Mouse (Mus musculus) midbrain, embryonic 15.5 days (tissue): ENCODE results near the gene Ulk4. TPM values are rescaled to one million over a fixed set of nuclear protein-coding genes. Genes with fewer than 3 reads are reported as not detected.

Source experiments
- ATAC-seq: fragments of 200-750 bp; cut with Nextera tagmentation; replicated peaks from 2 replicates; pipeline ENCODE4 v1.8.0; 2017; ENCODE audit warnings: moderate TSS enrichment
- H3K27ac ChIP-seq: fragments of 300-500 bp; sonication (generic); 2 replicates; pipeline ENCODE4 v1.5.1; 2015; ENCODE audit warnings: mild to moderate bottlenecking, inconsistent platforms
- H3K27me3 ChIP-seq: fragments of 300-500 bp; sonication (generic); replicated peaks from 2 replicates; pipeline ENCODE4 v1.6.1; 2015; ENCODE audit warnings: inconsistent platforms
- H3K36me3 ChIP-seq: fragments of 300-500 bp; sonication (generic); replicated peaks from 2 replicates; pipeline ENCODE4 v1.6.1; 2015; ENCODE audit warnings: inconsistent platforms
- H3K4me1 ChIP-seq: fragments of 300-500 bp; sonication (generic); 2 replicates; pipeline ENCODE4 v1.6.1; 2015; ENCODE audit warnings: inconsistent platforms
- H3K4me2 ChIP-seq: fragments of 300-500 bp; sonication (generic); 2 replicates; pipeline ENCODE4 v1.6.1; 2015; ENCODE audit warnings: inconsistent platforms, mild to moderate bottlenecking, moderate library complexity
- H3K4me3 ChIP-seq: fragments of 300-500 bp; sonication (generic); 2 replicates; pipeline ENCODE4 v1.5.1; 2015; ENCODE audit warnings: mild to moderate bottlenecking, inconsistent platforms
- H3K9ac ChIP-seq: fragments of 300-500 bp; sonication (generic); 2 replicates; pipeline ENCODE4 v1.6.1; 2015; ENCODE audit warnings: mild to moderate bottlenecking, inconsistent platforms
- H3K9me3 ChIP-seq: fragments of 300-500 bp; sonication (generic); 2 replicates; pipeline ENCODE4 v1.6.1; 2016; ENCODE audit warnings: inconsistent platforms
- WGBS: fragments of 180-500 bp; shearing (Covaris S2); methylation state at CpG from one replicate; pipeline ENCODE4 v1.1.7; 2015; ENCODE audit warnings: mixed read lengths; 5-methylcytosine and 5-hydroxymethylcytosine counted together
- polyA plus RNA-seq: library from polyadenylated mRNA; unstranded; fragments of >200 nt; fragmentation: Nextera tagmentation; extraction: Ambion mirVana; gene quantifications from 2 replicates; pipeline ENCODE4 v1.2.1, GENCODE M21; 2015

Ulk4 gene
- polyA plus RNA-seq, result 84.7 and 92.9 TPM in 2 replicates

- WGBS, result under 1% methylated on average over 59 of the region's 59 CpGs
- Histone ChIP-seq H3K4me1 (peaks cover 15% of the 10 kb centered on the region), H3K4me3 (peak within 1 kb of the TSS; percentile 62)
Measured at GRCm38 (mm10) chr9:121277118-121278060, at the start of gene Ulk4. TSS of gene Ulk4 (minus strand) at chr9:121277197.

GRCm38 (mm10) chr9:121322034-121322433 lies 45.0 kb upstream of the Ulk4 start:
- H3K36me3 ChIP-seq, result no peaks in the 10 kb centered on the region
- H3K9ac ChIP-seq, result no peak overlapping the region
- no peak overlapping the region for H3K27ac ChIP-seq
- WGBS, result 97% methylated on average over 14 of the region's 14 CpGs
- no peak overlapping the region for H3K4me3 ChIP-seq
- H3K4me1 ChIP-seq, result peaks cover 8% of the 10 kb centered on the region; the same call in 1 of the 2 replicates
- no peaks in the 10 kb centered on the region for H3K9me3 ChIP-seq
- no peaks in the 10 kb centered on the region for H3K27me3 ChIP-seq
- H3K4me2 ChIP-seq, result no peak overlapping the region
- no peak for ATAC-seq

More at GRCm38 (mm10) chr9:121277118-121278060, at the start of gene Ulk4:
- Histone ChIP-seq H3K36me3 (no peaks in the 10 kb centered on the region), H3K9ac (peak within 1 kb of the TSS; percentile 64), H3K27me3 (no peaks in the 10 kb centered on the region), H3K27ac (peak within 1 kb of the TSS; percentile 89), H3K9me3 (no peaks in the 10 kb centered on the region), H3K4me2 (peak within 1 kb of the TSS; percentile 70)
- peak; percentile 97 for ATAC-seq

- no peaks in the 10 kb centered on the region for H3K27me3 ChIP-seq
- WGBS, result 80% methylated on average over 2 of the region's 2 CpGs
- H3K36me3 ChIP-seq, result no peaks in the 10 kb centered on the region
- no peak overlapping the region for H3K4me2 ChIP-seq
- no peak for ATAC-seq
- no peaks in the 10 kb centered on the region for H3K9me3 ChIP-seq
- H3K9ac ChIP-seq, result no peak overlapping the region
- H3K27ac ChIP-seq, result no peak overlapping the region
- no peak overlapping the region for H3K4me3 ChIP-seq
- peaks cover 13% of the 10 kb centered on the region; the same call in 1 of the 2 replicates for H3K4me1 ChIP-seq
Measured at GRCm38 (mm10) chr9:121321118-121321517, 44.1 kb upstream of the Ulk4 start.

GRCm38 (mm10) chr9:121320433-121320832 lies 43.4 kb upstream of the Ulk4 start:
- no peak for ATAC-seq
- Histone ChIP-seq H3K27ac (no peak overlapping the region), H3K4me3 (no peak overlapping the region)

GRCm38 (mm10) chr9:121319323-121319966 lies 42.4 kb upstream of the Ulk4 start:
- H3K9me3 ChIP-seq, result no peaks in the 10 kb centered on the region
- peak overlapping the region; percentile 53 for H3K27ac ChIP-seq
- no peak overlapping the region for H3K4me2 ChIP-seq
- H3K9ac ChIP-seq, result no peak overlapping the region
- no peak overlapping the region for H3K4me3 ChIP-seq
- H3K27me3 ChIP-seq, result no peaks in the 10 kb centered on the region
- no peaks in the 10 kb centered on the region for H3K36me3 ChIP-seq
- WGBS, result 60% methylated on average over 10 of the region's 10 CpGs
- peaks cover 28% of the 10 kb centered on the region for H3K4me1 ChIP-seq
- ATAC-seq, result peak; percentile 60; the same call in 1 of the 2 replicates

More at GRCm38 (mm10) chr9:121320433-121320832, 43.4 kb upstream of the Ulk4 start:
- no peaks in the 10 kb centered on the region for H3K9me3 ChIP-seq
- H3K27me3 ChIP-seq, result no peaks in the 10 kb centered on the region
- 84% methylated on average over 2 of the region's 2 CpGs for WGBS
- peaks cover 19% of the 10 kb centered on the region; the same call in 1 of the 2 replicates for H3K4me1 ChIP-seq
- no peak overlapping the region for H3K4me2 ChIP-seq
- no peak overlapping the region for H3K9ac ChIP-seq
- H3K36me3 ChIP-seq, result no peaks in the 10 kb centered on the region

- WGBS, result 45% methylated on average over 12 of the region's 12 CpGs
- Histone ChIP-seq H3K27ac (peak overlapping the region; percentile 50; the same call in 1 of the 2 replicates), H3K4me1 (peaks cover 54% of the 10 kb centered on the region), H3K27me3 (no peaks in the 10 kb centered on the region), H3K36me3 (no peaks in the 10 kb centered on the region), H3K4me3 (no peak overlapping the region), H3K9me3 (no peaks in the 10 kb centered on the region), H3K4me2 (no peak overlapping the region), H3K9ac (no peak overlapping the region)
- ATAC-seq, result no peak
Measured at GRCm38 (mm10) chr9:121316621-121317405, 39.8 kb upstream of the Ulk4 start.

GRCm38 (mm10) chr9:121315901-121316595 lies 39.1 kb upstream of the Ulk4 start:
- Histone ChIP-seq H3K4me2 (no peak overlapping the region), H3K9me3 (no peaks in the 10 kb centered on the region), H3K27me3 (no peaks in the 10 kb centered on the region), H3K4me1 (peaks cover 56% of the 10 kb centered on the region), H3K9ac (no peak overlapping the region), H3K4me3 (no peak overlapping the region), H3K27ac (no peak overlapping the region; the same call in 1 of the 2 replicates), H3K36me3 (no peaks in the 10 kb centered on the region)
- WGBS, result 61% methylated on average over 4 of the region's 4 CpGs
- no peak for ATAC-seq

GRCm38 (mm10) chr9:121314541-121315152 lies 37.6 kb upstream of the Ulk4 start:
- Histone ChIP-seq H3K4me1 (peaks cover 52% of the 10 kb centered on the region), H3K27ac (peak overlapping the region; percentile 81), H3K4me3 (peak overlapping the region; percentile 19), H3K9ac (0 out of 2 replicates have a peak overlapping the region, but pooled peaks have one; percentile 16), H3K27me3 (no peaks in the 10 kb centered on the region), H3K9me3 (no peaks in the 10 kb centered on the region), H3K36me3 (no peaks in the 10 kb centered on the region), H3K4me2 (peak overlapping the region; percentile 50)
- no peak for ATAC-seq
- 18% methylated on average over 14 of the region's 14 CpGs for WGBS

GRCm38 (mm10) chr9:121313656-121314374 lies 36.8 kb upstream of the Ulk4 start:
- H3K9ac ChIP-seq, result 0 out of 2 replicates have a peak overlapping the region, but pooled peaks have one; percentile 1
- no peaks in the 10 kb centered on the region for H3K36me3 ChIP-seq
- WGBS, result under 1% methylated on average over 21 of the region's 21 CpGs
- H3K4me2 ChIP-seq, result peak overlapping the region; percentile 50
- ATAC-seq, result peak; percentile 66
- peak overlapping the region; percentile 81 for H3K27ac ChIP-seq
- no peaks in the 10 kb centered on the region for H3K9me3 ChIP-seq
- H3K4me3 ChIP-seq, result peak overlapping the region; percentile 19
- H3K27me3 ChIP-seq, result no peaks in the 10 kb centered on the region
- H3K4me1 ChIP-seq, result peaks cover 52% of the 10 kb centered on the region

- 34% methylated on average over 10 of the region's 10 CpGs for whole genome bisulfite sequencing
- H3K4me2 ChIP-seq, result no peak overlapping the region
- no peak overlapping the region for H3K9ac ChIP-seq
- ATAC-seq, result no peak
- H3K36me3 ChIP-seq, result no peaks in the 10 kb centered on the region
- peaks cover 52% of the 10 kb centered on the region for H3K4me1 ChIP-seq
- H3K4me3 ChIP-seq, result no peak overlapping the region
- no peaks in the 10 kb centered on the region for H3K27me3 ChIP-seq
- H3K9me3 ChIP-seq, result no peaks in the 10 kb centered on the region
- H3K27ac ChIP-seq, result peak overlapping the region; percentile 81
Measured at GRCm38 (mm10) chr9:121312237-121312891, 35.4 kb upstream of the Ulk4 start.
